Mouse (Mus musculus): ENCODE measurements around the gene St6galnac6. TPM values are rescaled to one million over a fixed set of nuclear protein-coding genes. Genes with fewer than 3 reads are reported as not detected.

The St6galnac6 gene
- polyA plus RNA-seq, 1 experiment from 2014 or later = 11.9 TPM

DNA sequence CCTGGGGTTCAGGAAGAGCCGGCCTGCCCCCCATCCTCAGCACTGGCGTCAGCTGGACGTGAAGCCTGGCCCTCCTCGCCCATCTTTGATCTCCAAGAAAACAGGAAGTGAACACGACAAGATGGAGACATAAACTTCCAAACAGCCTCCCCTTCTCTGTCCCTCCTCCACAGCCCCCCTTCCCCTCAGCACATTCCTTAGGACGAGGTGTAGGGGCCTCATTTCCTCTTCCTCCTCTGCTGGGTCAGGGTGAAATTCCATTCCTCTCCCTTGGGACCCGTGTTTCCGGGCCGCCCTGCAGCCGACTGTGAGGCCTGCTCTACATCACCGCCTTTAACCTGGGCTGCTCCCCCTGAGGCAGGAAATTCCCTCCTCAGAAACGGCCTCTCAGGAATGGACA, 56.3 kb downstream of the St6galnac6 start:
- DNase-seq (ENCODE audit: low spot score) = no peak
- Histone ChIP-seq H3K9me3 (replicated peaks) (no peaks in the 10 kb centered on the region), H3K4me3 (no peak overlapping the region), H3K27ac (replicated peaks) (peak overlapping the region; percentile 53), H3K27me3 (ENCODE audit: low read depth, poor library complexity, severe bottlenecking) (no peaks in the 10 kb centered on the region), H3K4me1 (peaks cover 20% of the 10 kb centered on the region), H3K36me3 (no peaks in the 10 kb centered on the region)
- WGBS = 67% methylated on average over 12 of the region's 12 CpGs

- Histone ChIP-seq H3K36me3 (no peaks in the 10 kb centered on the region), H3K9me3 (replicated peaks) (no peaks in the 10 kb centered on the region), H3K27ac (replicated peaks) (no peak overlapping the region), H3K27me3 (ENCODE audit: low read depth, poor library complexity, severe bottlenecking) (no peaks in the 10 kb centered on the region), H3K4me1 (peaks cover 25% of the 10 kb centered on the region), H3K4me3 (no peak overlapping the region)
- WGBS = 87% methylated on average over 2 of the region's 2 CpGs
- no peak for DNase-seq (ENCODE audit: low spot score)
These were observed 59.4 kb downstream of the St6galnac6 start for GRCm38 (mm10) chr2:32658873-32659272.

GRCm38 (mm10) chr2:32661509-32662107, 62.1 kb downstream of the St6galnac6 start:
- no peaks in the 10 kb centered on the region for H3K36me3 ChIP-seq
- 0 out of 2 replicates have a peak overlapping the region, but pooled peaks have one; percentile 50 for H3K27ac ChIP-seq (replicated peaks)
- peaks cover 22% of the 10 kb centered on the region for H3K4me1 ChIP-seq
- WGBS = 74% methylated on average over 7 of the region's 7 CpGs
- H3K27me3 ChIP-seq (ENCODE audit: low read depth, poor library complexity, severe bottlenecking) = no peaks in the 10 kb centered on the region
- no peaks in the 10 kb centered on the region for H3K9me3 ChIP-seq (replicated peaks)
- DNase-seq (ENCODE audit: low spot score) = no peak
- H3K4me3 ChIP-seq = no peak overlapping the region

GRCm38 (mm10) chr2:32662291-32662690, 62.8 kb downstream of the St6galnac6 start:
- H3K9me3 ChIP-seq (replicated peaks) = no peaks in the 10 kb centered on the region
- no peak overlapping the region for H3K4me3 ChIP-seq
- H3K27me3 ChIP-seq (ENCODE audit: low read depth, poor library complexity, severe bottlenecking) = no peaks in the 10 kb centered on the region
- WGBS = 65% methylated on average over 5 of the region's 5 CpGs
- no peak for DNase-seq (ENCODE audit: low spot score)
- H3K4me1 ChIP-seq = peaks cover 22% of the 10 kb centered on the region
- H3K36me3 ChIP-seq = no peaks in the 10 kb centered on the region
- H3K27ac ChIP-seq (replicated peaks) = 0 out of 2 replicates have a peak overlapping the region, but pooled peaks have one; percentile 50

- no peaks in the 10 kb centered on the region for H3K36me3 ChIP-seq
- DNase-seq (ENCODE audit: low spot score) = no peak
- H3K4me1 ChIP-seq = peaks cover 38% of the 10 kb centered on the region
- H3K4me3 ChIP-seq = no peak overlapping the region
- no peaks in the 10 kb centered on the region for H3K9me3 ChIP-seq (replicated peaks)
- peak overlapping the region; percentile 50; the same call in 1 of the 2 replicates for H3K27ac ChIP-seq (replicated peaks)
- 85% methylated on average over 8 of the region's 8 CpGs for WGBS
- no peaks in the 10 kb centered on the region for H3K27me3 ChIP-seq (ENCODE audit: low read depth, poor library complexity, severe bottlenecking)
These were observed 65.8 kb downstream of the St6galnac6 start for GRCm38 (mm10) chr2:32665345-32665744.

DNA sequence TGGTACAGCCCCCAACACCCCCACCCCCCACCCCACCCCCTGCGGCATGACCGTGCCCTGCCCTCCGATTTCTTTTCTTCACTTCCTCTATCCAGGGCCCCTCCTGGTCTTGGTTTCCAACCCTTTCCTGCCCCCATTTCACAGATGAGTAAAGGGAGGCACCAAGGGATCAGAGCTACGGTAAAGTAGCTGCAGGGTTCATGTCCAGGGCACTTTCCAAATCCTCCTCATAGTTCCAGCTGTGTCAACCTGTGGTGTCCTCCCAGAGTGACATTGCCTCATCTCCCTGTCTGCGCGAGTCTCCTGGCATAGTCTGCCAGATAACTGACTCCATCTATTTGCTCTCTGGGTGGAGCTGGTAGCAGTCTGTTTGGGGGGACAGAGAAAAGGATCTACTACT, 66.3 kb downstream of the St6galnac6 start:
- H3K9me3 ChIP-seq (replicated peaks) = no peaks in the 10 kb centered on the region
- H3K27me3 ChIP-seq (ENCODE audit: low read depth, poor library complexity, severe bottlenecking) = no peaks in the 10 kb centered on the region
- DNase-seq (ENCODE audit: low spot score) = no peak
- peak overlapping the region; percentile 7; the same call in 1 of the 2 replicates for H3K27ac ChIP-seq (replicated peaks)
- peaks cover 38% of the 10 kb centered on the region for H3K4me1 ChIP-seq
- no peaks in the 10 kb centered on the region for H3K36me3 ChIP-seq
- no peak overlapping the region for H3K4me3 ChIP-seq
- WGBS = 86% methylated on average over 6 of the region's 6 CpGs

- no peak overlapping the region for H3K4me3 ChIP-seq
- H3K9me3 ChIP-seq (replicated peaks) = no peaks in the 10 kb centered on the region
- 39% methylated on average over 11 of the region's 11 CpGs for WGBS
- no peaks in the 10 kb centered on the region for H3K27me3 ChIP-seq (ENCODE audit: low read depth, poor library complexity, severe bottlenecking)
- H3K27ac ChIP-seq (replicated peaks) = peak overlapping the region; percentile 77
- H3K36me3 ChIP-seq = no peaks in the 10 kb centered on the region
- peak; percentile 45 for DNase-seq (ENCODE audit: low spot score)
- peaks cover 25% of the 10 kb centered on the region for H3K4me1 ChIP-seq
These were observed 68.3 kb downstream of the St6galnac6 start for GRCm38 (mm10) chr2:32667775-32668174.

GRCm38 (mm10) chr2:32668176-32668575, 68.7 kb downstream of the St6galnac6 start:
- WGBS = 79% methylated on average over 7 of the region's 7 CpGs
- no peak for DNase-seq (ENCODE audit: low spot score)
- Histone ChIP-seq H3K27me3 (ENCODE audit: low read depth, poor library complexity, severe bottlenecking) (no peaks in the 10 kb centered on the region), H3K27ac (replicated peaks) (peak overlapping the region; percentile 77), H3K36me3 (no peaks in the 10 kb centered on the region), H3K9me3 (replicated peaks) (no peaks in the 10 kb centered on the region), H3K4me1 (peaks cover 25% of the 10 kb centered on the region), H3K4me3 (no peak overlapping the region)

GRCm38 (mm10) chr2:32669876-32670275, 70.4 kb downstream of the St6galnac6 start:
- H3K4me1 ChIP-seq = peaks cover 25% of the 10 kb centered on the region
- H3K4me3 ChIP-seq = no peak overlapping the region
- WGBS = 85% methylated on average over 3 of the region's 3 CpGs
- no peak for DNase-seq (ENCODE audit: low spot score)
- no peak overlapping the region for H3K27ac ChIP-seq (replicated peaks)
- no peaks in the 10 kb centered on the region for H3K9me3 ChIP-seq (replicated peaks)
- H3K27me3 ChIP-seq (ENCODE audit: low read depth, poor library complexity, severe bottlenecking) = no peaks in the 10 kb centered on the region
- H3K36me3 ChIP-seq = no peaks in the 10 kb centered on the region

MicroRNA genes within 50 kb of the gene (microRNA counts, 519-probe panel; counts per million panel counts)
- not detected for microRNA mmu-miR-1954

Small RNA genes lying within 50 kb of the gene (microRNA-seq; reads per million reads assigned to microRNA genes)
- gene Mir1954 = not detected

Other genes with a start within 250 kb of the St6galnac6 start
- 60.5 and 69.8 TPM in 2 replicates for gene Ciz1, start 247.4 kb upstream of the St6galnac6 start, polyA plus RNA-seq (2016; fragmentation: Nextera tagmentation; extraction: Ambion mirVana)
- gene Dnm1, start 246.4 kb upstream of the St6galnac6 start, polyA plus RNA-seq (2016; fragmentation: Nextera tagmentation; extraction: Ambion mirVana) = 9.0 and 12.2 TPM in 2 replicates
- gene 1110008P14Rik, start 217.8 kb upstream of the St6galnac6 start, polyA plus RNA-seq (2016; fragmentation: Nextera tagmentation; extraction: Ambion mirVana) = 39.4 and 44.3 TPM in 2 replicates
- 0.20 TPM in 1 of 2 replicates, not detected in the other for gene Lcn2, start 211.5 kb upstream of the St6galnac6 start, polyA plus RNA-seq (2016; fragmentation: Nextera tagmentation; extraction: Ambion mirVana)
- gene Ptges2, start 203.8 kb upstream of the St6galnac6 start, polyA plus RNA-seq (2016; fragmentation: Nextera tagmentation; extraction: Ambion mirVana) = 26.2 and 28.8 TPM in 2 replicates
- gene Naif1, start 149.3 kb upstream of the St6galnac6 start, polyA plus RNA-seq (2016; fragmentation: Nextera tagmentation; extraction: Ambion mirVana) = 5.9 and 6.4 TPM in 2 replicates
- 29.2 and 35.7 TPM in 2 replicates for gene Slc25a25, start 148.3 kb upstream of the St6galnac6 start, polyA plus RNA-seq (2016; fragmentation: Nextera tagmentation; extraction: Ambion mirVana)
- 6.8 and 7.9 TPM in 2 replicates for gene Fam102a, start 64.4 kb upstream of the St6galnac6 start, polyA plus RNA-seq (2016; fragmentation: Nextera tagmentation; extraction: Ambion mirVana)
- gene Dpm2, start 28.9 kb upstream of the St6galnac6 start, polyA plus RNA-seq (2016; fragmentation: Nextera tagmentation; extraction: Ambion mirVana) = 113 and 116 TPM in 2 replicates
- gene Pip5kl1, start 24.9 kb upstream of the St6galnac6 start, polyA plus RNA-seq (2016; fragmentation: Nextera tagmentation; extraction: Ambion mirVana) = 1.9 and 2.8 TPM in 2 replicates
- gene 9430097D07Rik, start 24.0 kb upstream of the St6galnac6 start, polyA plus RNA-seq (2016; fragmentation: Nextera tagmentation; extraction: Ambion mirVana) = 0.17 and 0.22 TPM in 2 replicates
- gene St6galnac4, start 12.6 kb upstream of the St6galnac6 start, polyA plus RNA-seq (2016; fragmentation: Nextera tagmentation; extraction: Ambion mirVana) = 15.9 and 17.1 TPM in 2 replicates
- 26.4 and 30.3 TPM in 2 replicates for gene Ak1, start 22.0 kb downstream of the St6galnac6 start, polyA plus RNA-seq (2016; fragmentation: Nextera tagmentation; extraction: Ambion mirVana)
- gene Eng, start 46.9 kb downstream of the St6galnac6 start, polyA plus RNA-seq (2016; fragmentation: Nextera tagmentation; extraction: Ambion mirVana) = 25.6 and 29.2 TPM in 2 replicates
- gene Fpgs, start 104.4 kb downstream of the St6galnac6 start, polyA plus RNA-seq (2016; fragmentation: Nextera tagmentation; extraction: Ambion mirVana) = 25.6 and 27.9 TPM in 2 replicates
- gene Cdk9, start 113.4 kb downstream of the St6galnac6 start, polyA plus RNA-seq (2016; fragmentation: Nextera tagmentation; extraction: Ambion mirVana) = 119 and 132 TPM in 2 replicates
- gene Sh2d3c, start 121.3 kb downstream of the St6galnac6 start, polyA plus RNA-seq (2016; fragmentation: Nextera tagmentation; extraction: Ambion mirVana) = 26.7 and 33.6 TPM in 2 replicates
- gene 6330409D20Rik, start 141.3 kb downstream of the St6galnac6 start, polyA plus RNA-seq (2016; fragmentation: Nextera tagmentation; extraction: Ambion mirVana) = 0.94 and 2.1 TPM in 2 replicates
- gene Tor2a, start 157.5 kb downstream of the St6galnac6 start, polyA plus RNA-seq (2016; fragmentation: Nextera tagmentation; extraction: Ambion mirVana) = 59.2 and 59.8 TPM in 2 replicates
- 0.31 TPM in 2 replicates for gene Ttc16, start 175.9 kb downstream of the St6galnac6 start, polyA plus RNA-seq (2016; fragmentation: Nextera tagmentation; extraction: Ambion mirVana)
- 5.2 TPM in 2 replicates for gene Ptrh1, start 176.1 kb downstream of the St6galnac6 start, polyA plus RNA-seq (2016; fragmentation: Nextera tagmentation; extraction: Ambion mirVana)
- gene Cfap157, start 184.7 kb downstream of the St6galnac6 start, polyA plus RNA-seq (2016; fragmentation: Nextera tagmentation; extraction: Ambion mirVana) = 0.90 and 1.2 TPM in 2 replicates
- 31.4 and 45.6 TPM in 2 replicates for gene Stxbp1, start 247.5 kb downstream of the St6galnac6 start, polyA plus RNA-seq (2016; fragmentation: Nextera tagmentation; extraction: Ambion mirVana)